Mouse (Mus musculus) liver, embryonic 15.5 days (tissue): ENCODE data around the gene Cox10. TPM values are rescaled to one million over a fixed set of nuclear protein-coding genes. Genes with fewer than 3 reads are reported as not detected.

Experiments used
- ATAC-seq: fragments of 200-750 bp; cut with Nextera tagmentation; 2 replicates; pipeline ENCODE4 v1.8.0; 2017; ENCODE audit warnings: moderate number of reproducible peaks, mild to moderate bottlenecking, moderate library complexity; ENCODE audit not compliant: insufficient read depth
- H3K27ac ChIP-seq: fragments of 300-500 bp; sonication (generic); replicated peaks from 2 replicates; pipeline ENCODE4 v1.5.1; 2015; ENCODE audit warnings: mild to moderate bottlenecking, inconsistent platforms
- H3K27me3 ChIP-seq: fragments of 300-500 bp; sonication (generic); 2 replicates; pipeline ENCODE4 v1.6.1; 2015; ENCODE audit warnings: mild to moderate bottlenecking, inconsistent platforms
- H3K36me3 ChIP-seq: fragments of 300-500 bp; sonication (generic); replicated peaks from 2 replicates; pipeline ENCODE4 v1.6.1; 2015; ENCODE audit warnings: moderate library complexity, mild to moderate bottlenecking, inconsistent platforms
- H3K4me1 ChIP-seq: fragments of 300-500 bp; sonication (generic); replicated peaks from 2 replicates; pipeline ENCODE4 v1.6.1; 2015; ENCODE audit warnings: inconsistent platforms
- H3K4me2 ChIP-seq: fragments of 300-500 bp; sonication (generic); 2 replicates; pipeline ENCODE4 v1.6.1; 2015; ENCODE audit warnings: moderate library complexity, mild to moderate bottlenecking, inconsistent platforms
- H3K4me3 ChIP-seq: fragments of 300-500 bp; sonication (generic); replicated peaks from 2 replicates; pipeline ENCODE4 v1.5.1; 2015; ENCODE audit warnings: mild to moderate bottlenecking, inconsistent platforms
- H3K9ac ChIP-seq: fragments of 300-500 bp; sonication (generic); 2 replicates; pipeline ENCODE4 v1.6.1; 2015; ENCODE audit warnings: moderate library complexity, mild to moderate bottlenecking, inconsistent platforms
- H3K9me3 ChIP-seq: fragments of 300-500 bp; sonication (generic); replicated peaks from 2 replicates; pipeline ENCODE4 v1.6.1; 2016; ENCODE audit warnings: inconsistent platforms
- WGBS: fragments of 180-500 bp; shearing (Covaris S2); methylation state at CpG from one replicate; pipeline ENCODE4 v1.1.7; 2015; ENCODE audit warnings: mixed read lengths; ENCODE audit not compliant: insufficient replicate concordance; 5-methylcytosine and 5-hydroxymethylcytosine counted together
- polyA plus RNA-seq: library from polyadenylated mRNA; unstranded; fragments of >200 nt; fragmentation: Nextera tagmentation; extraction: Ambion mirVana; gene quantifications from 2 replicates; pipeline ENCODE4 v1.2.1, GENCODE M21; 2015

The Cox10 gene
- polyA plus RNA-seq, 1 experiment from 2014 or later, result 7.8 TPM

DNA sequence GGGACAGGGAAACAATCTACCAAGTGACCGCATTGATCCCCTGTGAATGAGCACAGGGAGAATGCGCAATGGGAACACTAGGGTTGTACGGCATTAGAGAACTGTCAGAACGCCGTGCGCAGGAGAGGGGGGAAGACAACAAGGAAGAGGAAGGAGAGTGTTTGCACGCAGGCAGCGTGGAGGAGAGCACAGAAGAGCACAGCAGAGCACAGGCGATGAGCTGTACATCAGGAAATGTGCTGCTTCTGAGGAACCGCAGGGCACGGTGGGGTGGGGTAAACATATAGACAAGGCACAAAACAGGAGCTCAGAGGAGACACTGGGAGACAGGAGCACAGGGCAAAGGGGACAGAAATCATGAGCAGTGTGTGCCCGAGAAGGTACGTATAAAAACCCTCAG lies 31.8 kb downstream of the Cox10 start:
- Histone ChIP-seq H3K9me3 (no peaks in the 10 kb centered on the region), H3K27ac (no peak overlapping the region), H3K4me3 (no peak overlapping the region), H3K4me1 (peaks cover 4% of the 10 kb centered on the region; the same call in 1 of the 2 replicates), H3K9ac (no peak overlapping the region), H3K36me3 (no peaks in the 10 kb centered on the region), H3K27me3 (no peaks in the 10 kb centered on the region), H3K4me2 (no peak overlapping the region)
- ATAC-seq, result no peak
- 48% methylated on average over 13 of the region's 13 CpGs for WGBS

DNA sequence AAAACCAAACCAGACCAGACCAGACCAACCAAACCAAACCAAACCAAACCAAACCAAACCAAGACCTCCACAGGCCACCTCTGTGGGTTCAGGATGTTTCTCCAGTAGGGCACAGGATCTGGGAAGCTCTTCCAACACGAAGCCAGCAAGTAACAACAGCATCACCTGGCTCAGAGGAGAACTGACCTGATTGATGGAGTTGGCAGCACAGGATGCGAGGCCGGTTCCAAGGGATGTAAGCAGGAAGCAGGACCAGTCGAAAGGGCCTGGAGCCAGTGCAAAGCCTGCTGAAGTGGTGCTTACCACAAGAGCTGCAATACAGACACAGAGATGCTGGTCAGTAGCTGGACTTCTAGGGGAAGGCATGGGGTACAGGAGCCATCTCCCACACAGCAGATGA lies 34.2 kb downstream of the Cox10 start:
- peaks cover 4% of the 10 kb centered on the region; the same call in 1 of the 2 replicates for H3K4me1 ChIP-seq

DNA sequence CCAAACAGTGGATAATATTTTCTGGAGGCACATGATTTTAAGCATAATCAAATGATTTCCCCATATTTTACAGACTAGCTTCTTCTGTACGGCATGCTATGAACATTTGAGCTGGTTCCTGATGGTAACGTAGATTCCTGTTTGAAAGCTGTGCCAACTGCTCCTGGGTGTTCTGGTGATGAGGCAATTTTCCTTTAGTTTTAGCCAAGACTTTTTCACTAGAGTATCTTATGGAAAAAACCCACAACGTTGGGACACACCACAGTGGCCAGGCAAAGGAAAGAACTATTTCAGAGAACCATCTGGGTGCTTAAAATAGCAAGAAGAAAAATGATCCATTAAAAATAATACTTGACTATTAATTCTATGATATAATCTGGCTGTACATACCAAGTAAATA lies 35.2 kb downstream of the Cox10 start:
- 68% methylated on average over 3 of the region's 3 CpGs for WGBS

More for the DNA sequence above, 34.2 kb downstream of the Cox10 start:
- H3K4me3 ChIP-seq, result no peak overlapping the region
- no peaks in the 10 kb centered on the region for H3K27me3 ChIP-seq
- no peak overlapping the region for H3K27ac ChIP-seq
- H3K36me3 ChIP-seq, result no peaks in the 10 kb centered on the region
- no peak overlapping the region for H3K4me2 ChIP-seq
- H3K9ac ChIP-seq, result no peak overlapping the region
- ATAC-seq, result no peak
- H3K9me3 ChIP-seq, result no peaks in the 10 kb centered on the region
- 67% methylated on average over 4 of the region's 4 CpGs for WGBS

DNA sequence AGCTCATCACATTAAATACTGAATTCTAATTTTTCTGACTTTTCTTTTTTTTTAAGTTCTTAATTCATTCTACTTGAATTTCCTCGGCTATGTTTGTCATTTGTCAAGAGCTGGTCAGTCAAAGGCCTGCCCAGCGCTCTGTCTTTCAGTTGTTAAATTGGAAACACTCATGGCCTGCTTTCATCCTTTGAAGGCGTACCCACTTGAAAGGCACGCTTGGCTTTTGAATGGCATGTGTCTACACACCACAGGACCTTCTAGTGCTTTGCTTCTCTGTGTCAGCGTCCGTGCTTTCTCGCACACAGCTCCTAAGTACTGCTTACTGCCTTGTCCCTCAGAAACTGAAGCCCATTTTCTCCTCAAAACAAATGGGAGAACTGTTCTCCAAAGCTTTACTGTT lies 38.0 kb downstream of the Cox10 start:
- ATAC-seq, result no peak
- 79% methylated on average over 7 of the region's 7 CpGs for WGBS
- H3K4me2 ChIP-seq, result no peak overlapping the region
- no peaks in the 10 kb centered on the region for H3K9me3 ChIP-seq
- H3K27ac ChIP-seq, result no peak overlapping the region
- no peak overlapping the region for H3K4me3 ChIP-seq
- peaks cover 9% of the 10 kb centered on the region for H3K4me1 ChIP-seq
- H3K27me3 ChIP-seq, result no peaks in the 10 kb centered on the region
- H3K36me3 ChIP-seq, result no peaks in the 10 kb centered on the region
- no peak overlapping the region for H3K9ac ChIP-seq

More for the DNA sequence above, 35.2 kb downstream of the Cox10 start:
- H3K4me2 ChIP-seq, result no peak overlapping the region
- H3K36me3 ChIP-seq, result no peaks in the 10 kb centered on the region
- H3K4me1 ChIP-seq, result peaks cover 4% of the 10 kb centered on the region; the same call in 1 of the 2 replicates
- no peak overlapping the region for H3K4me3 ChIP-seq
- H3K27ac ChIP-seq, result no peak overlapping the region
- H3K9ac ChIP-seq, result no peak overlapping the region
- no peaks in the 10 kb centered on the region for H3K27me3 ChIP-seq
- ATAC-seq, result no peak
- no peaks in the 10 kb centered on the region for H3K9me3 ChIP-seq

DNA sequence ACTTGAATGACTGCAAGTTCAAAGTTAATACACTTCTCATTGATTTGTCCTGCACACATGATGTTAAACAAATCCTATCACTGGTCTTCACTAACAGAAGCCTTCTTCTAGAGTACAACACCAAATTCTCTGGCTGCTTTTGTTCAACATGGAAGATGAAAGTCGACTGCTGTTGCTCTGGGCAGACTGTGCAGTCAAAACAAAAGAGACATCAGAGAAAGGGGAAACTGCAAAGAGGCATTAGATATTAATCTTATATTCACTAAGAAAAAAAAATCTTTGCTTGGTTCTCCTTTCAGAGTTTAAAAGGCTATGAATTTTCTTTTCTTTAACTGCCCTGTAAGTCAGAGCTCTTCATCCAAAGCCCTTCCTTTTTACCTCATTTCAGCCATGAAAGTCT lies 39.7 kb downstream of the Cox10 start:
- ATAC-seq, result no peak
- no peak overlapping the region for H3K4me3 ChIP-seq
- 24% methylated on average over 1 of the region's 1 CpGs for WGBS
- H3K4me1 ChIP-seq, result peaks cover 20% of the 10 kb centered on the region
- H3K4me2 ChIP-seq, result no peak overlapping the region
- H3K9me3 ChIP-seq, result no peaks in the 10 kb centered on the region
- H3K27ac ChIP-seq, result no peak overlapping the region
- H3K36me3 ChIP-seq, result no peaks in the 10 kb centered on the region
- H3K9ac ChIP-seq, result no peak overlapping the region
- no peaks in the 10 kb centered on the region for H3K27me3 ChIP-seq

DNA sequence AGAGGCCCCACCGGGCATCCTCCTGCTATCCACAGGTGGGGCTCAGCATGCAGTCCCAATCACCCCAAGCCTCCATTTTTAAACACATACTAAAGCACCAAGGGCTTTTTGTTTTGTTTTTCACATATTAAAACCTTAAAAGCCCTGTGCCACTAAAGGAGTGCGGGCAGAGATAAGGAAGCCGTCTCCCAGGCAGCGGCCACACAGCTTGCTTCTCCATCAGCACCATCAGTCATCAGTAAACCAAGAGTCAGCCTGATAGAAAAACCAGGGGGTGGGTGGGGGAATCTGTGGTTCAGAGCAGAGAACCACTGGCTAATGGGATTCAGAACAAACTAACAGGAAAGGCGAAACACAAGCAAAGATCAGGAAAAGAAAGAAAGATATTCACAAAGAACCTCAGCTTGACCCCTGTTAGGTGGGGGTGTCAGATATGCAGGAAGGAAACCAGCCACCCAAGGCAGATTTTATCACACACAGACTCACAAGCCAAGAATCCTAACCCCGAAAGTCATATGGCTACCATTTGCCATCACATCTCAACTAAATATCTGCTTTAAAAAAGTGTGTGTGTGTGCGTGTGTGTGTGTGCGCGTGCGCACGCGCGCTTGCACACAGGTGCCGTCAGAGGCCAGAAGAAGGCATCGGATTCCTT lies 41.7 kb downstream of the Cox10 start:
- H3K4me3 ChIP-seq, result no peak overlapping the region
- no peak overlapping the region for H3K4me2 ChIP-seq
- H3K9me3 ChIP-seq, result no peaks in the 10 kb centered on the region
- no peak for ATAC-seq
- no peak overlapping the region for H3K9ac ChIP-seq
- H3K36me3 ChIP-seq, result no peaks in the 10 kb centered on the region
- H3K4me1 ChIP-seq, result peaks cover 20% of the 10 kb centered on the region
- WGBS, result 50% methylated on average over 15 of the region's 15 CpGs
- H3K27ac ChIP-seq, result no peak overlapping the region
- H3K27me3 ChIP-seq, result no peaks in the 10 kb centered on the region

DNA sequence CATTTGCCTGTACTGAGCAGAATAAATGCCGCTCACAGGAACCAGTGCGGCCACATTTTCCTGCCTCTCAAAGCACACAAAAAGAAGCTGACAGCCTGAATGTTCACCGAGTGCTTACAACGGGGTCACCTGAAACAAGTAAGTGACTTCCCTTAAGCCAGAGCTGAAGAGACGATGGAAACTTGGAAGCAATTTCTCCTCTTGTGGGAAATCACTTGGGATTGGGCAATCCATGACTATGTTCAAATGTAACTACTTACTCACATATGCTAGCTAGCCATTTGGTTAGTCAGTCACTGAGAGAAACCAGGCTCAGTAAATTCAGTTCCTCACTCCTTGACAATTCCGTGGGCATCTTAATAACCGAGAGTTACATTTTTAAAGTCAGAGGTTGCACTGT lies 43.0 kb downstream of the Cox10 start:
- WGBS, result 71% methylated on average over 7 of the region's 7 CpGs
- H3K4me2 ChIP-seq, result no peak overlapping the region
- peaks cover 20% of the 10 kb centered on the region for H3K4me1 ChIP-seq
- H3K27ac ChIP-seq, result no peak overlapping the region
- no peaks in the 10 kb centered on the region for H3K27me3 ChIP-seq
- no peak for ATAC-seq
- H3K4me3 ChIP-seq, result no peak overlapping the region
- H3K36me3 ChIP-seq, result no peaks in the 10 kb centered on the region
- no peak overlapping the region for H3K9ac ChIP-seq
- no peaks in the 10 kb centered on the region for H3K9me3 ChIP-seq

DNA sequence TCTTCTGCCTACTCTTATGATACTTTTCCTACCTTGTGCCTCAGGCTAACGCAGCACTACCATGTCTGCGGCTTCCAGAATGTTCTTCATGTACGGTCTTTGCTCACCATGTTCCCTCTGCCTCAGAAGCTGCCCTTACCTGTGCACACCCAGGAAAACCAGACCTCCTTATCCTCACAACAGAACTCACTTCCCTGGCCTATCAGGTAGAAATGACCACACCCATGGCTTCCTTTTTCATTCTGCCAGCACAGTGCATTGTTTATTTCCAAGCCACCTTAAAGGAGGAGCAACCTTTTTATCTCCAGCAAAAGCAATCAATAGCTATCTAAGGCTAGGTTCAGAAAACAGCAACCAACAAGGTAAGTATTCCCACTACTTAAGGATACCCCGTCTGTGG lies 43.6 kb downstream of the Cox10 start:
- Histone ChIP-seq H3K9me3 (no peaks in the 10 kb centered on the region), H3K4me1 (peaks cover 20% of the 10 kb centered on the region), H3K9ac (no peak overlapping the region), H3K27ac (no peak overlapping the region), H3K4me2 (no peak overlapping the region), H3K36me3 (no peaks in the 10 kb centered on the region), H3K27me3 (no peaks in the 10 kb centered on the region), H3K4me3 (no peak overlapping the region)
- 74% methylated on average over 4 of the region's 4 CpGs for WGBS
- ATAC-seq, result no peak

DNA sequence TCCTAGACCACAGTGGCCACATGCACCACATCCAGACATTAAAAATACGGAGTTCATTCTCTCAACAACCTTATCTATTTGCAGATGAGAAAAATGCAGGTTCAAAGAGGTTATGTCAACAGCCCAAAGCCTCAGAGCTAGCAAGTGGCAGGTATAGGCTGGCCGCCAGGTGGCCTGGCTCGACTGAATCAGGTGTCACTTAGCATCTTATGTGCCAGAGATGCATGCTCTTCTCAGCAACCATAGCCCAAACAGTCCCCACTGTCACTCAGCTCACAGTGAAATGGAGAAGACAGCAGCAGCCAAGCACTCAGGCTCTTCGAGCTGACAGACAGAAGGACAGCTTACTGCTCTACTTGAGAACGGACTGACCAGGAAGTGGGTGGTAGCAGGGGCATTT lies 44.6 kb downstream of the Cox10 start:
- H3K9me3 ChIP-seq, result no peaks in the 10 kb centered on the region
- ATAC-seq, result no peak
- peaks cover 20% of the 10 kb centered on the region for H3K4me1 ChIP-seq
- H3K27me3 ChIP-seq, result no peaks in the 10 kb centered on the region
- no peak overlapping the region for H3K27ac ChIP-seq
- 66% methylated on average over 5 of the region's 5 CpGs for WGBS
- H3K4me2 ChIP-seq, result no peak overlapping the region
- H3K4me3 ChIP-seq, result no peak overlapping the region
- no peak overlapping the region for H3K9ac ChIP-seq
- H3K36me3 ChIP-seq, result no peaks in the 10 kb centered on the region

DNA sequence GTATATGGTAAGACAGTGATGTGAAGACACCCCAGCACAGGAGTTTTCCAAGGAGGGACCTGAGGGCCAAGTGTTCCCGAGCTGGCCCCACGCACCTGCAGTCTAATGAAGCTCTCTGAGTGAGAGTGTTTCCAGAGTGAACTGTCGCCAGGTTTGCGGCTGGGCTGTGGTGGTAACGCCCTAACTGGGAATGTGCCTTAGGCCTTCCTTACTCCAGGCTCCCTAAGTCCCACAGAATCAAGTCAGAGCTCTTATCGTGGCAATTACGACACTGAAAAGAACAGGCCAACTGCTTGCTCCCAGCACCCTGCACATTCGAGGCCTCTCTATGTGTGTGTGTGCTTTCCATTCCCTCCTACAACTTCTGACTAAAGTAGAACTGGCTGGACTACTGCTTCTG lies 51.8 kb downstream of the Cox10 start:
- Histone ChIP-seq H3K27ac (no peak overlapping the region), H3K36me3 (no peaks in the 10 kb centered on the region), H3K4me2 (no peak overlapping the region), H3K9ac (no peak overlapping the region), H3K9me3 (no peaks in the 10 kb centered on the region), H3K27me3 (no peaks in the 10 kb centered on the region), H3K4me3 (no peak overlapping the region), H3K4me1 (peaks cover 5% of the 10 kb centered on the region; the same call in 1 of the 2 replicates)
- WGBS, result 81% methylated on average over 8 of the region's 8 CpGs
- ATAC-seq, result no peak

DNA sequence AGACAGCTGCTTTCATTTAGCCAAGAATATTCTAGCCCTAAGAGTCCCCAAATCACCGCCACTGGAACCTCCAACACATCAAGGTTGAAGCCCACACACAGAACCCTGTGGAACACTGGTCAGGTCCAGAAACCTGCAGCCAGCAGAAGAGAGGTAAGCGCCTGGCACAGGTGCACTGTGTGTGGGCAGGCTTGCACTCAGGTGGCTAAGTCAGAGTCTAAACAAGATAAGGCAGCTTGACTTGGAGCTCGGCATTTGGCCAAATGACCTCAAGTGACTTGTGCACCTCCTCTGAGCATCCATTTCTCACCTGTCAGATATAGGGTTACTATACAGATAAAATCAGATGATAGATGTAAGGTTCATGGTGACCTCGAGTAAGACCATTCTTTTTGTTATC lies 53.4 kb downstream of the Cox10 start:
- Histone ChIP-seq H3K9ac (no peak overlapping the region), H3K4me3 (no peak overlapping the region), H3K27ac (no peak overlapping the region), H3K9me3 (no peaks in the 10 kb centered on the region), H3K4me1 (peaks cover 5% of the 10 kb centered on the region; the same call in 1 of the 2 replicates), H3K36me3 (no peaks in the 10 kb centered on the region), H3K27me3 (no peaks in the 10 kb centered on the region), H3K4me2 (no peak overlapping the region)
- ATAC-seq, result no peak
- WGBS, result 52% methylated on average over 4 of the region's 4 CpGs

DNA sequence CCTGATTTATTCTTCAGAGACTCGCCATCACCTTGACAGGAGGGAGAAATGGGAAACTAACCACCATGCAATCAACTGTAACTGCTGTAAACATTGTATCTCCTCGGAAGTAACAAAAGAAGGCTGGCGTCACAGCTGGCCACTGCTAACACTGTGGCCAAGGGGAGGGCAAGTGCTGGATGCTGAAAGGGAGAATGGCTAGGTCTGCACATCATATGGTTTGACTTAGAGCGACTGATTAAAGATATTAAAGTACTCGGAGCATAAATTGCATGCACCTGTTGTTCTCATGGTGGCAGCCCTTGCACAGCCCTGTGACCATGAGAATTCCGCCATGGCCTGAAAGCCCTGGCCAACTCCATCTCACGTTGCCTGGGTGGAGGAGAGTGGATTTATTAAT lies 54.7 kb downstream of the Cox10 start:
- Histone ChIP-seq H3K36me3 (no peaks in the 10 kb centered on the region), H3K27me3 (no peaks in the 10 kb centered on the region), H3K4me2 (no peak overlapping the region), H3K4me3 (no peak overlapping the region), H3K4me1 (peaks cover 5% of the 10 kb centered on the region), H3K27ac (no peak overlapping the region), H3K9me3 (no peaks in the 10 kb centered on the region), H3K9ac (no peak overlapping the region)
- no peak for ATAC-seq
- 71% methylated on average over 7 of the region's 7 CpGs for WGBS
